Mouse (Mus musculus): ENCODE measurements at regions not wholly inside any gene's neighbourhood (a gene's known extent, or its start where the extent isn't known, plus 50 kb on each side); places are given as distances from the start of the nearest gene placed in this dataset.
"Not testable (repeated sequence)": the region's sequence is repeated elsewhere in the genome, so short reads cannot be mapped to it uniquely, and the experiment has no call there.

- Histone ChIP-seq H3K36me3 (ENCODE audit: control insufficient read depth, insufficient read depth) (no peaks in the 10 kb centered on the region), H3K27me3 (ENCODE audit: control insufficient read depth, insufficient read depth, insufficient read length) (no peaks in the 10 kb centered on the region), H3K4me2 (ENCODE audit: low read depth) (no peak overlapping the region), H3K79me2 (ENCODE audit: control insufficient read depth, insufficient read depth) (no peaks in the 10 kb centered on the region), H3ac (ENCODE audit: control insufficient read depth, insufficient read length) (no peak overlapping the region), H3K4me3 (no peak overlapping the region)
- no peak for TF ChIP-seq MYOG (IDR thresholded peaks at IDR 0.05; ENCODE audit: control insufficient read depth in 1 of 3, insufficient read depth in 1 of 3, insufficient read length in 2 of 3, low read depth in 2 of 3)
- no peak for TF ChIP-seq TCF3 (IDR thresholded peaks at IDR 0.05; ENCODE audit: insufficient read length, low read depth)
- TF ChIP-seq USF1 (IDR thresholded peaks at IDR 0.05; ENCODE audit: low read depth) = peak; percentile 34
- no peak for TF ChIP-seq CEBPB (IDR thresholded peaks at IDR 0.05; ENCODE audit: insufficient read depth, poor library complexity, severe bottlenecking)
Observed at GRCm38 (mm10) chr10:84285832-84286506, 154.4 kb downstream of the Nuak1 start.

GRCm38 (mm10) chr10:84294422-84294821 lies 146.0 kb downstream of the Nuak1 start:
- H3K4me2 ChIP-seq (ENCODE audit: low read depth) = no peak overlapping the region
- H3ac ChIP-seq (ENCODE audit: control insufficient read depth, insufficient read length) = no peak overlapping the region
- H3K27me3 ChIP-seq (ENCODE audit: control insufficient read depth, insufficient read depth, insufficient read length) = no peaks in the 10 kb centered on the region
- H3K4me3 ChIP-seq = no peak overlapping the region
- no peaks in the 10 kb centered on the region for H3K36me3 ChIP-seq (ENCODE audit: control insufficient read depth, insufficient read depth)
- TF ChIP-seq REST (IDR thresholded peaks at IDR 0.05; ENCODE audit: insufficient read depth, insufficient read length) = no peak
- TF ChIP-seq TCF12 (IDR thresholded peaks at IDR 0.05; ENCODE audit: insufficient read depth, poor library complexity, severe bottlenecking) = no peak
- no peak for TF ChIP-seq MAX (IDR thresholded peaks at IDR 0.05; ENCODE audit: low read depth)
- TF ChIP-seq TCF3 (IDR thresholded peaks at IDR 0.05; ENCODE audit: insufficient read length, low read depth) = no peak
- no peak for TF ChIP-seq USF1 (IDR thresholded peaks at IDR 0.05; ENCODE audit: low read depth)
- no peak for TF ChIP-seq MYOG (IDR thresholded peaks at IDR 0.05; ENCODE audit: control insufficient read depth in 1 of 3, insufficient read depth in 1 of 3, insufficient read length in 2 of 3, low read depth in 2 of 3)
- TF ChIP-seq CEBPB (IDR thresholded peaks at IDR 0.05; ENCODE audit: insufficient read depth, poor library complexity, severe bottlenecking) = no peak
- TF ChIP-seq E2F4 (IDR thresholded peaks at IDR 0.05; ENCODE audit: insufficient read depth) = no peak
- TF ChIP-seq POLR2A (IDR thresholded peaks at IDR 0.05; ENCODE audit: insufficient read length, low read depth) = no peak
- no peaks in the 10 kb centered on the region for H3K79me2 ChIP-seq (ENCODE audit: control insufficient read depth, insufficient read depth)

- H3ac ChIP-seq (ENCODE audit: control insufficient read depth, insufficient read length) = no peak overlapping the region
- TF ChIP-seq SRF (IDR thresholded peaks at IDR 0.05; ENCODE audit: control insufficient read depth, insufficient read length, low read depth) = no peak
- no peak for TF ChIP-seq MYOG (IDR thresholded peaks at IDR 0.05; ENCODE audit: control insufficient read depth in 1 of 3, insufficient read depth in 1 of 3, insufficient read length in 2 of 3, low read depth in 2 of 3)
- no peak for TF ChIP-seq REST (IDR thresholded peaks at IDR 0.05; ENCODE audit: insufficient read depth, insufficient read length)
- TF ChIP-seq POLR2AphosphoS2 (IDR thresholded peaks at IDR 0.05; ENCODE audit: insufficient read length, low read depth) = no peak
- TF ChIP-seq CEBPB (IDR thresholded peaks at IDR 0.05; ENCODE audit: insufficient read depth, poor library complexity, severe bottlenecking) = no peak
- no peak for TF ChIP-seq MYOD1 (IDR thresholded peaks at IDR 0.05; ENCODE audit: control insufficient read depth in 1 of 3, insufficient read length in 2 of 3, low read depth in 2 of 3)
- TF ChIP-seq MAX (IDR thresholded peaks at IDR 0.05; ENCODE audit: low read depth) = no peak
- TF ChIP-seq TCF3 (IDR thresholded peaks at IDR 0.05; ENCODE audit: insufficient read length, low read depth) = no peak
- TF ChIP-seq TCF12 (IDR thresholded peaks at IDR 0.05; ENCODE audit: insufficient read depth, poor library complexity, severe bottlenecking) = no peak
- TF ChIP-seq POLR2A (IDR thresholded peaks at IDR 0.05; ENCODE audit: insufficient read length, low read depth) = no peak
- TF ChIP-seq USF1 (IDR thresholded peaks at IDR 0.05; ENCODE audit: low read depth) = no peak
- no peaks in the 10 kb centered on the region for H3K36me3 ChIP-seq (ENCODE audit: control insufficient read depth, insufficient read depth)
- H3K4me3 ChIP-seq = no peak overlapping the region
- no peaks in the 10 kb centered on the region for H3K79me2 ChIP-seq (ENCODE audit: control insufficient read depth, insufficient read depth)
- H3K27me3 ChIP-seq (ENCODE audit: control insufficient read depth, insufficient read depth, insufficient read length) = no peaks in the 10 kb centered on the region
- no peak overlapping the region for H3K4me2 ChIP-seq (ENCODE audit: low read depth)
Observed at GRCm38 (mm10) chr10:84296168-84296567, 144.2 kb downstream of the Nuak1 start.

GRCm38 (mm10) chr10:84301561-84301960 lies 138.8 kb downstream of the Nuak1 start:
- Histone ChIP-seq H3ac (ENCODE audit: control insufficient read depth, insufficient read length) (no peak overlapping the region), H3K36me3 (ENCODE audit: control insufficient read depth, insufficient read depth) (no peaks in the 10 kb centered on the region), H3K79me2 (ENCODE audit: control insufficient read depth, insufficient read depth) (no peaks in the 10 kb centered on the region), H3K4me3 (no peak overlapping the region), H3K4me2 (ENCODE audit: low read depth) (no peak overlapping the region), H3K27me3 (ENCODE audit: control insufficient read depth, insufficient read depth, insufficient read length) (no peaks in the 10 kb centered on the region)
- no peak for TF ChIP-seq POLR2AphosphoS2 (IDR thresholded peaks at IDR 0.05; ENCODE audit: insufficient read length, low read depth)
- TF ChIP-seq MYOD1 (IDR thresholded peaks at IDR 0.05; ENCODE audit: control insufficient read depth in 1 of 3, insufficient read length in 2 of 3, low read depth in 2 of 3) = no peak
- no peak for TF ChIP-seq USF1 (IDR thresholded peaks at IDR 0.05; ENCODE audit: low read depth)
- no peak for TF ChIP-seq POLR2A (IDR thresholded peaks at IDR 0.05; ENCODE audit: insufficient read length, low read depth)
- TF ChIP-seq REST (IDR thresholded peaks at IDR 0.05; ENCODE audit: insufficient read depth, insufficient read length) = no peak
- TF ChIP-seq CEBPB (IDR thresholded peaks at IDR 0.05; ENCODE audit: insufficient read depth, poor library complexity, severe bottlenecking) = no peak
- TF ChIP-seq SRF (IDR thresholded peaks at IDR 0.05; ENCODE audit: control insufficient read depth, insufficient read length, low read depth) = no peak
- no peak for TF ChIP-seq TCF3 (IDR thresholded peaks at IDR 0.05; ENCODE audit: insufficient read length, low read depth)
- TF ChIP-seq TCF12 (IDR thresholded peaks at IDR 0.05; ENCODE audit: insufficient read depth, poor library complexity, severe bottlenecking) = no peak

- Histone ChIP-seq H3K4me3 (no peak overlapping the region), H3K4me2 (ENCODE audit: low read depth) (no peak overlapping the region), H3K79me2 (ENCODE audit: control insufficient read depth, insufficient read depth) (no peaks in the 10 kb centered on the region), H3ac (ENCODE audit: control insufficient read depth, insufficient read length) (no peak overlapping the region), H3K36me3 (ENCODE audit: control insufficient read depth, insufficient read depth) (no peaks in the 10 kb centered on the region), H3K27me3 (ENCODE audit: control insufficient read depth, insufficient read depth, insufficient read length) (no peaks in the 10 kb centered on the region)
- no peak for TF ChIP-seq MYOG (IDR thresholded peaks at IDR 0.05; ENCODE audit: control insufficient read depth in 1 of 3, insufficient read depth in 1 of 3, insufficient read length in 2 of 3, low read depth in 2 of 3)
Observed at GRCm38 (mm10) chr10:84302821-84303520, 137.4 kb downstream of the Nuak1 start.

GRCm38 (mm10) chr10:84308746-84309145 lies 131.7 kb downstream of the Nuak1 start:
- not testable (repeated sequence) for H3ac ChIP-seq (ENCODE audit: control insufficient read depth, insufficient read length); H3K79me2 ChIP-seq (ENCODE audit: control insufficient read depth, insufficient read depth); H3K27me3 ChIP-seq (ENCODE audit: control insufficient read depth, insufficient read depth, insufficient read length); H3K4me3 ChIP-seq; H3K36me3 ChIP-seq (ENCODE audit: control insufficient read depth, insufficient read depth); H3K4me2 ChIP-seq (ENCODE audit: low read depth)
